Mouse (Mus musculus): Measurements from ENCODE around the gene Rptor.

- TF ChIP-seq CTCF (IDR thresholded peaks at IDR 0.05; ENCODE audit: low read depth): no peak
- no peak for TF ChIP-seq EP300 (IDR thresholded peaks at IDR 0.05; ENCODE audit: low read depth)
Measured at GRCm38 (mm10) chr11:119802947-119803346, 200.2 kb downstream of the Rptor start.

Data from liver, postnatal 0 days (tissue).